Mouse (Mus musculus) brain, embryonic 14.5 days (tissue): ENCODE measurements around the gene Gm43191. TPM values are rescaled to one million over a fixed set of nuclear protein-coding genes. Genes with fewer than 3 reads are reported as not detected.
A peak's percentile ranks its signal among the peaks of the same experiment; 100 is the strongest.
"Not testable (repeated sequence)": the region's sequence is repeated elsewhere in the genome, so short reads cannot be mapped to it uniquely, and the experiment has no call there.

Source experiments
- DNase-seq: peaks from one replicate; pipeline ENCODE4 v3.0.0-alpha.2; 2011; ENCODE audit warnings: low read depth
- CTCF ChIP-seq: fragments of 200-500 bp; IDR thresholded peaks from 2 replicates; pipeline ENCODE4 v1.5.1; 2012; ENCODE audit warnings: inconsistent platforms, mild to moderate bottlenecking, moderate library complexity, borderline replicate concordance; ENCODE audit not compliant: insufficient read depth, insufficient read length; ENCODE audit errors: extremely low read depth
- POLR2A ChIP-seq: fragments of 200-500 bp; IDR thresholded peaks from 2 replicates; pipeline ENCODE4 v1.6.1; 2012; ENCODE audit warnings: mild to moderate bottlenecking, inconsistent platforms, borderline replicate concordance; ENCODE audit not compliant: poor library complexity, insufficient read depth, insufficient read length, severe bottlenecking; ENCODE audit errors: extremely low read depth
- polyA plus RNA-seq: library from polyadenylated mRNA; depleted of rRNA; stranded (reverse); fragments of >200 nt; gene quantifications from 2 replicates; pipeline ENCODE4 v1.2.3, GENCODE M21; 2012

The Gm43191 gene
- polyA plus RNA-seq, 1 experiment, result not detected

DNA sequence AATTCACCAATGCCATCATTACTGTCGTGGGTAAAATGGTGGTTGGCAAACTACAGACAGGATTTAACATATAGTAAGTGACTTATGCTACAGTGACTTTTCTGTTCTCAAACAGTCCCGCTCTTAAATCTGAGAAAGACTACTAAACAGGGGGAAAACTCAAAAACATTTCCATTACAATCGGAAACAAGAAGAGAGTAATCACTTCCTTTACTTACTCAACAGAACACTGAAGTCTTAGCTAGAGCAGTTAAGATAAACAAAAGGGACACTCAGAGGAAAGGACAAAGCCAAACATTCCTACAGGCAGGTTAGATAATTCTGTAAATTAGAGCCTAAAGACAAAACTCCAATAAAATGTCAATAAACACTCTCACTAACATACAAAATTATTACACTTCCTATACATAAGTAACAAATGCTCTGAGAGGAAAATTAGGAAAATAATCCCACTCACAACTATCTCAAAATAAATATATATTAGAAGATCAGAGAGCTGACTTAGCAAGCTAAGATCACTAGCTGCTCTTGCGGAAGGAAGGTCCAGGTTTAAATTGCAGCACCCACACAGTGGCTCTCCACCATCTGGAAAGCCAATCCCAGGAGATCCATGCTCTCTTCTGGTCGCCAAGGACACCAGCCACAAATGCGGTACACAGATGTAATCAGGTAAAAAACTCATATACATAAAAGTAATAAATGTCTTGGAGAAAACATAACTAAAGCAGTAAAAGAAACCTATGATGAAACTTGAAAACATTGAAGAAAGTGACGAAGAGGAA is 24.7 kb downstream of the Gm43191 start:
- TF ChIP-seq CTCF (no peak), POLR2A (no peak)
- no peak for DNase-seq

- not testable (repeated sequence) for DNase-seq
Observed at GRCm38 (mm10) chr3:116654051-116654450, 27.0 kb downstream of the Gm43191 start.

DNA sequence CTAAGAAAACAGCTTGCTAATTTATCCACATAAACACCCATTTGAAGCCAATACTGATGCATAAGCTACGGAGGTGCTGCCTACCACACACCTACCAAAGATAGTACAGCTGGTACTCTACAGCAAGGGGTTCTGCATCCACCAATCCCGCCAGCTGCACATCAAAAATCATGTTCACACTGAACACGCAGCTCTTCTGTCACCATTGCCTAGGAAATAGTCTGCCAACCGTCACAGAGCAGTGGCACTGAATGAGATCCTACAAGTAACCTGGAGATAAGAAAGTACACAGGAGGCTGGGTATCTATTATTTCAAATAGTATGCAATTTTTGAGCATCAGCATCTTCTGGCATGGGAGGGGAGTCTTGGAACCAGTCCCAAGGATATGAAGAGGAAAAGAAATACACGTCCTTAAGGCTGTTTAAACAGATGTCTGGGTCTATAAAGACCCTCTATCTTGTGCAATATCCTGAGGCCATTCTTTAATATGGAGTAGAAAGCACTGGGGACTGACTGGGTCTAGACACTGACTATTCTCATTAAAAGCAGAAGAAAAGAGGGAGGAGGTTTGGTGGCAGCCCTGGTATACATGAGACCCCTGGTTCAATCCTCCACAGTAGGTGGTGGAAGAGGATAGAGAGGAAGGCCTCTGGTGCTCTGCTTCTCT is 27.6 kb downstream of the Gm43191 start:
- no peak for TF ChIP-seq POLR2A
- TF ChIP-seq CTCF, result no peak
- peak; percentile 21 for DNase-seq

DNA sequence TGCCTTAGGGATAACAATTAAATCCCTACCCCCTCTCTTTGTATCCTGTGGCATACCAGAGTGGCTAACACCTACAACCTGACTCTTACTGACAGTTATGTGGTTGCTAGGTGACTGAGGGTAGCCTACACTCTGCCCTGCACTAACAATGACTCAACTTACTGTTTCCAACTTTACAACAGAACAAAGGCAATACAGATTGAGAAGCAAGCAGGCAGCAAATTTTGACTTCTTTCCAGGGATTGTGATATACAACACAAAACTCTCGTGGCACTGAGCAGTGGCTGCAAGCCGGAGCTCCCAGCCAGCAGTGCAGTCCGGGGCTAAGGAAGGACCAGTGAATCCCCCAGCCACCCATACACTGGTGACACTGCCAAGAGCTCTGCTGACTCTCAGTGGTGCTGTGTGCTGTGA is 29.0 kb downstream of the Gm43191 start:
- TF ChIP-seq CTCF (no peak), POLR2A (no peak)
- DNase-seq, result peak; percentile 43

DNA sequence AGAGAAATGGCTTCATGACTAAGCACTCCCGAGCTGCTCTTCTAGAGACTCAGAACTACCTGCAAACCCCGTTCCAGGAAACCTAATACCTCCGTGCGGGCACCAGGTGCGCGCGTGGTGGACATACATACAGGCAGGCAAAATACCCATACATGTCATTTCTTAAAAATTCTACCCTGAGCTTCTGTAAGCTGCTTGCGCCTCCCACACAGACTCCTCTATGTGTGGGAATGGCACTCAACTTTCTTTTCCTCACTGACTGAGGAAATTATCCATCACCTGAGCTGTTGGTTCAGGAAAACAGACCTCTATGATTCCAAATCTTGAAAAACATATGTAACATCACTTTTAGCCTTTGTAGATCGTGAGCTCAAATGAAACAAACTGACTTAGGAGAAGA is 30.4 kb downstream of the Gm43191 start:
- TF ChIP-seq POLR2A, result no peak
- TF ChIP-seq CTCF, result no peak
- no peak for DNase-seq

DNA sequence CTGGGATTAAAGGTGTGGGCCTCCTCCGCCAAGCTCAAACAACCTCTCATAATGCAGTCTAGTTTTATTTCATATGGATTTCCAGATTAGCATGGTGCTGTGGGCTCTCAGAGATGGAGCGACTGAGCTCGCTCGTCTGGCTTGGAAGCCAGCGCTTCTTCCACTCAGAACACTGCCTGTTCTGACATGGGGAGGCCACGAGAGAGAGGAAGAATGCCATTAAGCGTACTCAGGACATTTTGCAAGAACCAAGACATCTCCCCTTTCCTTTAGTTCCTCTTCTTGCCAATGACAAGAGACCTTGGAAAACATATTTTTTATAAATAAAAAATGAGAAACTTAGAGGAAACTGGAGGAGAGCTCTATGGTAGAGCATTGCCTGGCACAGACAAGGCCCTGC is 32.3 kb downstream of the Gm43191 start:
- no peak for TF ChIP-seq POLR2A
- TF ChIP-seq CTCF, result no peak
- no peak for DNase-seq

DNA sequence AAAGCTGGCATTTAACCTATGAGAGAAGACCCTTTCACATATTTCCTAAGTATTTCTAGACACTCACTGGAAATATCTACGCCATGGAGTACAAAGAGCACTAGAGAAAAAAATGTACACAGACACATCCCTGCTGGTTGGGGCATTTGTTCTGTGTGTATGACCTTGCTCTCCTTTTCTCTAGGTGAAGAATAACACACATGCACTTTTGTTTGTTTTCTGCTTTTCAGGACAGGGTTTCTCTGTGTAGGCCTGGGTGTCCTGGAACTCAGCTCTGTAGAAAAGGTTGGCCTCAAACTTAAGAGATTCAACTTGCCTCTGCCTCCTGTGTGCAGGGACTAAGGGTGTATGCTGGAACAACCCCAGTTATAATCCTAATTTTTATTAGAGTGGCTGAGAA is 34.7 kb downstream of the Gm43191 start:
- TF ChIP-seq CTCF (no peak), POLR2A (no peak)
- no peak for DNase-seq

DNA sequence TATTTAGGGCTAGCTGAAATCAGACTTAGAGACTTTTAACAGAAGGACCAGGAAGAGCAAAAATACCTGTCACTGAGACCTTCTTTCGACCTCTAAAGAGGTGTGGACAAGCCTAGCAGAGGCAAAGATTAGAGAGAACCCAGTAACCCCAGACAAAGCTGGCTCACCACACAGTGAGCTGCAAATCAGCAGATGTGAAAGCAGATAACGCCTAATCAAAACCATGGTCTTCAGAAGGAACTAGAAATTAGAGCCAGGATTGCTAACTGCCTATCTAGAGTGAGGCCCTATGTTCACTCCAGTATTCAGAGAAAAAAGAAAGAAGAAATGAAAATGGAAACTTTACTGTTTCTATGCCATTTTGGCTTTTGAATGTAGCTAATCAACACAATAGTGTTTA is 38.7 kb downstream of the Gm43191 start:
- TF ChIP-seq POLR2A (no peak), CTCF (no peak)
- no peak for DNase-seq

GRCm38 (mm10) chr3:116641811-116642371 is 39.2 kb downstream of the Gm43191 start:
- no peak for DNase-seq
- TF ChIP-seq POLR2A (no peak), CTCF (no peak)

- TF ChIP-seq POLR2A, result no peak
- no peak for DNase-seq
Observed at GRCm38 (mm10) chr3:116640024-116640423, 41.0 kb downstream of the Gm43191 start.

DNA sequence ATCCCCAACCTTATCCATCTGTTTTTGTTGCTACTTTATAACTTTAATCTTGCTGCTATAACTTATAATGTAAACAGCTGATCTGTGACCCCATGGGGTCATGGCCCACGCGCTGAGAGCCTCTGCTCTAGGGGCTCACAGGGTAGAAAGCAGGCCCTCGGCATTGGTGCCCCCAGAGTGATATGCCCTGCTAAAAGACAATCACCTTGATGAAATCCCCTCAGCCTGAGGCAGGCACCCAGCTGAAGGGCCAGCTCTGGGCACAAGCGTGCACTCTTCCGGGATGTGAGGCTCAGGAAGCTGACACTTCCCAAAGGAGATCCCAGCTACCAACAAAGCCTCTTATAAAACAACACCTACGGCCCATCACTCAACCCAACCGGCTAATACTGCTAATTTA is 42.5 kb downstream of the Gm43191 start:
- DNase-seq, result no peak
- no peak for TF ChIP-seq POLR2A
